Mouse (Mus musculus): Measurements from ENCODE around the gene Tmem208. TPM values are rescaled to one million over a fixed set of nuclear protein-coding genes. Genes with fewer than 3 reads are reported as not detected.

Gene Tmem208
- total RNA-seq, 2 experiments from 2014 or later = 18.5 to 20.1 TPM

DNA sequence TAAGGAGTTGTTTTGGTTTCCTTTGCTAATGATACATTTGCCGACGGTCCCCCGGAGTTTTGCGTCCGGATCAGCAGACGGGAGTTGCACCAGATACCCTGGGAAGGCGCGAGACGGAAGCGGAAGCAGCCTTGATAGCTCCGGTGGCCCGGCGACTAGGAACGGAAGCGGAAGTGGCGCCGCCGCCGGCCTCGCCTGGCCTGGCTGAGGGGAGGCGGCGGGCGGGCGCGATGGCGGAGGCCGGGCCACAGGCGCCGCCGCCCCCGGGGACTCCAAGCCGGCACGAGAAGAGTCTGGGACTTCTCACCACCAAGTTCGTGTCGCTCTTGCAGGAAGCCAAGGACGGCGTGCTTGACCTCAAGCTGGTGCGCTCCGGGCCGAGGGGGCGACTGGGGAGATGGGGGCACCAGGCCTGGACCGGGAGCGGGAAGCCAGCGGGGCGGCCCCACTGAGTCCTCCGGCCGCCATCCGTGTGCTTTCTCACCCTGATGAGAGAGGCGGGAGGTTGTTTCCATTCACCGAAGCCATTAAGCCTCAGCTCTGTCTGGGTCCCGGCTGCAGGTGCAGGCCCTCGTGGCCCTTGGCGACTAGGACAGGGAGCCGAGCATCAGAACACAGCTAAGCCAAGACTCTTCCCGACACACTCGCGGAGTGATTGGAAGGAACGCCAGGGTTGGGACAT lies 28.5 kb upstream of the Tmem208 start, which contains the start of gene E2f4:
Gene E2f4 (plus strand): TSS at position 153 of the 682 bp plus-strand sequence.
- intact Hi-C loops (cut with DNase I) = no loop called here
- DNase-seq = peak; percentile 83 to 88

DNA sequence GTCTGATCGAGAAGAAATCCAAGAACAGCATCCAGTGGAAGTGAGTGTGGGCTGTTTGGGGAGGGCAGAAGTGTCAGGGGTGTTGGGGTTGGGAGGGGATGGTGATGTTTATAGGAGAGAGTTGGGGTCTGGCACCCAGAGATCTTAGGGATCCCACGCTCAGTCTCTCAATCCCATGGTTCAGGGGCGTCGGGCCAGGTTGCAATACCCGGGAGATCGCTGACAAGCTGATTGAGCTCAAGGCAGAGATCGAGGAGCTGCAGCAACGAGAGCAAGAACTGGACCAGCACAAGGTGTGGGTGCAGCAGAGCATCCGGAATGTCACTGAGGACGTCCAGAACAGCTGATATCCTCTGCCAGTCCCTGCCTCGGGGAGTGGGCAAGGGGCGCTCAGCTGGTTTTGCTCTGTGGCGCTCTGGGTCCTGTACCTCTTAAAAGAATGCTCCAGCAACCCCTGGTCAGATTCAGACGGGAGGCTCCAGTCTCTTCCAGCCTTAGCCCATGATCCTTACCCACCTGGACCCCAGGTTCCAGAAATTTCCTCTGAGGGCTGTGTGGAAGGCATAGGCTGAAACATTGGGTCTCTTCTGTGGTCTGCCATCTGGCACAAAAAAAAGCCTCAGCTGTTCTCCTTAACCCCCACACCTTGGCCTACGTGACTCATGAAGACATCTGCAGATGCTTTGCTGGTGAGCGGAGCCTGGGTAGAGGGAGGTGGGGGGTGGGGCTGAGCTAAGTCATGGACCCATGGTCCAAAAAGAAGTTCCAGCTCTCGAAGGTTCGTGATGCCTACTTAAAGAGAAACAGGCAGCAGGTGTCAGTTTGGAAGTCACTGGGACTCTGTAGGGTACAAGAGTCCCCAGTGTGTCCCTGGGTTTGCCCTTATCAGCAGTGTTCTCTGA lies 27.6 kb upstream of the Tmem208 start:
- intact Hi-C loops (cut with DNase I) = no loop called here
- DNase-seq = no peak

DNA sequence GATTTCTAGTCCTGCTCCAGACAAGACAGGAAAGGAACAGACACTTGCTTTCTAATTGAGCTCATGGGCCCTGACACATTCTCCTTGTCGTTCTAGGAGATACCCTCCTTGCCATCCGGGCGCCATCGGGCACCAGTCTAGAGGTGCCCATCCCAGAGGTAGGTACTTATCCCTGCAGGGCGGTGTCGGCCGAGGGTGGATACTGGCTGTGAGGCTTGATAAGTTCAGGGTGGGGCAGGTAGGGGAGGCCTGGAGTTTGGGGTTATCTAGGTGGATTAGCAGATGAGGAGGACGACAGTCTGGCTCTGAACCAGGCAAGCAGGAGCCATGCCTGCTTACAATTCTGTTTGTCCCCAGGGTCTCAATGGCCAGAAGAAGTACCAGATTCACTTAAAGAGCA lies 26.2 kb upstream of the Tmem208 start:
- no peak for DNase-seq
- intact Hi-C loops (cut with DNase I) = no loop called here

DNA sequence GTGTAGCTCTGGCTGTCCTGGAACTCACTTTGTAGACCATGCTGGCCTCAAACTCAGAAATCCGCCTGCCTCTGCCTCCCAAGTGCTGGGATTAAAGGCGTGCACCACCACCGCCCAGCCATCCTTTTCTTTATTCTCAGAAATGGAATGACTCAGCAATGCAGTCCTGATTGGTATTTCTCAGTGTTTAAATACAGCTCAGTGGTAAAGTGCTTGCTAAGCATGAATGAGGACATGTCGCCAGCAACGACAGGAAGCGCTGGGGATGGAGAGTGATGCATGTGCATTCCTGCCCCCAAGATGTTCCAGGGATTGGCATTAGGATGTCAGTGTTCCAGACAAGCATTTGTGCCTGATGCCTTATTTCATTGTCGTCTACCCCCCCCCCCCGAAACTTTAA lies 22.8 kb upstream of the Tmem208 start:
- intact Hi-C loops (cut with DNase I) = no loop called here
- DNase-seq = no peak

DNA sequence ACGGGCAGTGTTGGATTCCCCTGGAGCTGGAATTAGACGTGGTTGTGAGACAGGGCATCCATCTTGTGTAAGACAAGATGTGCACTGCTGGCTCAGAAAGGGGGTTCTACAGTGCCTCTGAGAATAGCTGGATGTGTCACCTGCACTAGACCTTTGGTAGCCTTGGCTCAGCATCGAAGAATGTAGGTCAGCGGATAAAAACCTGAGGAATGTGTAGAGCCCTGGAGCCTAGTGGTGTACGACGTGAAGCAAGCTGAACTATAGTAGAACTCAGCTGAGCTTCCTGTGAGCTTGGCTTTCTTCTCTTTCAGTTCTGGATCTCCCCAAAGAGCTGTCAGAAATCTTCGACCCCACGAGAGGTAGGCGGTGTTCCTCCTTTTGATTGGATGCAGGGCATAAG lies 22.3 kb upstream of the Tmem208 start:
- DNase-seq = no peak
- intact Hi-C loops (cut with DNase I) = no loop called here

DNA sequence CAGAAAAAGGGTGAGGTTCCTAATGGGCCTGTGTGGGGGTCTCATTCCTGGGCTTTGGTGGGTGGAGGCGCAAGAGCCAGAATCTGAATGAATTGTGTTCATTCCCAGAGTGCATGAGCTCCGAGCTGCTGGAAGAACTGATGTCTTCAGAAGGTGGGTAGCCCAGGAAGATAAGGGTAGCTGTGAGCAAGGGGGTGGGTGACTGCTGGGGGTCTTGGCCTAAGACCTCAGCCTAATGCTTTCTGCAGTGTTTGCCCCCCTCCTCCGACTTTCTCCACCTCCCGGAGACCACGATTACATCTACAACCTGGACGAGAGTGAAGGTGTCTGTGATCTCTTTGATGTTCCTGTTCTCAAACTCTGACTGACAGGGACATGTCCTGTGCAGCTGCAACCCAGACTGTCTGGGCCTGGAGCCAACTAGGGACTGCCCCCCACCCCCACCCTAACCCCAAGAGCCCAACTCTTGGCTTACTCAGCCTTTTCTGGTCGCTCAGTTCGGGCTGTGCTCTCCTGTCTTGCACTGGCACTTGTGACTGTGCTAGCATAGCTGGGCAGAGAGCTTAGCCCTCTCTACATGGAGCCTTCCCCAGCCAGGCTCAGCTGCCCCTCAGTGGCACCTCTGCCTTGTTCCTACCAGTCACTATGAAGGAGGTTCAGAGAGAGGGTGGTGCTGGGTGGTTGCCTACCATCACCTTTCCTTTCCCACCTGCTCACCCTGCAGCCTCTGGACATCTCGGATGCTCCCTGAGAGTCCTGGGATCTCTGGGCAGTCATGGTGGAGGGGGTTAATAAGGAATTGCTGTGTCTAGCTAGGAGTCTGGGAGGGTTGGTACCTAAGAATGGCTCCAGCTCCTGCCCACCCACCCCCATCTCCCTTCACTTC lies 21.6 kb upstream of the Tmem208 start:
- DNase-seq = no peak

DNA sequence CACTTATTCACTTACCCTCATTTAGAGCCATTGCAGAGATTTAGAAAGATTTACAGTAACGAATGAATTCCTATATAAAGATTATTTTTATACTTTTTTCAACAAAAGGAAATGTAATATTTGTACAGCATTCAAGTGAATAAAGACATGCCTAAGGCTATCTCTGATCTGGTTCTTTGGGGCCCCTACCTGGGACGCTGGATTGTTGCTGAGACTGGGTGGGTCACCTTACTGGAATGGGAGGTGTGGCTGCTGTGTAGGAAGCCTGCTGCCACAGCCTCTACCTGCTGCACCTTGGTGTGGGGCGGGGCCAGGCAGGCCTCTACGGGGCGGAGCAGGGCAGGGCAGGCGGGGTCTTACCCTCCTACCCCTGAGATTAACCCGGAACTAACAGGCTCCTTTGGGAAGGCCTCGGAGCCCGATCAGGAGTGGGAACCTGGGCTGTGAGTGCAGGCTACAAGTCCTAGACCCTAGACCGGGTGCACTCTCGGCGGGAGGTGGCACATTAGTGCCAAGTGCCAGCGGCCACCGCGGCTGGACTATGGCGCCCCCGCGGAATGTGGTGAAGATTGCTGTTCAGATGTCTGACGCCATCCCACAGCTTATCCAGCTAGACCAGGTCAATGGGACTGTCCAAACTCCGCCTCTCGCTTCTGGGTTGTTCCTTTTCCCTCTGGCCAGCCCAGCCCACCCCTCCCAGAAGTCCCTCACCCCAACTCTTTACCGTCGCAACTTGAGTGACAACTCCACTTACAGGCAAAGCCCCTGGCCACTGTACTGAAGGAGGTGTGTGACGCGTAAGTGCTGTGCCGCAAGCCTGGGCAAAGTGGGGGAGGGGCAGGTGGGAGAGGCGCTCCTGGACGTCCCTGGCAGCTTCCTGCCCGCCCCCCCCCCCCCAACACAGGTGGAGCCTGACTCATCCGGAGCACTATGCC lies 20.7 kb upstream of the Tmem208 start, which contains the start of gene Elmo3:
Gene Elmo3 (plus strand): TSS at position 391 of the 935 bp plus-strand sequence.
- intact Hi-C loops (cut with DNase I) = no loop called here
- DNase-seq = no peak

More for the DNA sequence above, 21.6 kb upstream of the Tmem208 start:
- intact Hi-C loops (cut with DNase I) = no loop called here

DNA sequence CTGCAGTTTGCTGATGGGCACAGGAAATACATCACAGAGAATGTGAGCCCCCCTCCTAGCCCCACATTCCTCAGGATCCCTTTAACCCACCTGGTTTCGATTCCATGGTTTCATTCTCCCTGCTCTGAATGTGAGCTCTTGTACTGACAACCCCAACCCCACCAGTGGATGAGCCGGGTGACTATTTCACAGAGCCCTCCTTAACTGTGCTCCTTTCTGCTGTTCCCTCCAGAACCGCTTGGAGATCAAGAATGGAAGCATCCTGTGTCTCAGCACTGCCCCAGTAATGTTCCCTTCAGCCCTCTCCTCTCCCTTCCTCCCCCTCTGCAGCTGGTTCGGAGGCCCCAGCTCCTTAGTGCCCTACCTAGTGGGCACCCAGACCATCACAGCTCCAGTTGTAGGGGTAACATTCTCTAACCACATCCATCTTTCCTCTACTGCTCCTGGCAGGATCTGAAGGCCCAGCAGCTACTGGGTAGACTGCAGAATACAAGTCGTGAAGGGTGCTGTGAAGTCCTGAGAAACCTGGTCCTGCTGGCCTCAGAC lies 19.9 kb upstream of the Tmem208 start:
- intact Hi-C loops (cut with DNase I) = no loop called here

DNA sequence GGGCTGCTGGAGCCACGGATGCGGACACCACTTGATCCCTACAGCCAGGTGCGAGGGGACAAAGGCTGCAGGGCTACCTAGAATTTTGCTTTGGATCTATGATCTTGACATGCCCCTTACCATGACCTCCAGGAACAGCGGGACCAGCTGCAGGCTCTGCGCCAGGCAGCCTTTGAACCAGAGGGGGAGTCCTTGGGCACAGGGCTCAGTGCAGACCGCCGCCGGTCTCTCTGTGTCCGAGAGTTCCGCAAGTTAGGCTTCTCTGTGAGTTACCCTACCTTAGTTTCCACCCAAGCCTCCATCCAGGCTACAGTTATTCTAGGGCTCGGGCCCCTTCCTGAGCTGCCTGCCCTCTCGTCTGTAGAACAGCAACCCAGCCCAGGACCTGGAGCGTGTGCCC lies 18.5 kb upstream of the Tmem208 start:
- intact Hi-C loops (cut with DNase I) = no loop called here
- no peak for DNase-seq

More for the DNA sequence above, 19.9 kb upstream of the Tmem208 start:
- DNase-seq = no peak

DNA sequence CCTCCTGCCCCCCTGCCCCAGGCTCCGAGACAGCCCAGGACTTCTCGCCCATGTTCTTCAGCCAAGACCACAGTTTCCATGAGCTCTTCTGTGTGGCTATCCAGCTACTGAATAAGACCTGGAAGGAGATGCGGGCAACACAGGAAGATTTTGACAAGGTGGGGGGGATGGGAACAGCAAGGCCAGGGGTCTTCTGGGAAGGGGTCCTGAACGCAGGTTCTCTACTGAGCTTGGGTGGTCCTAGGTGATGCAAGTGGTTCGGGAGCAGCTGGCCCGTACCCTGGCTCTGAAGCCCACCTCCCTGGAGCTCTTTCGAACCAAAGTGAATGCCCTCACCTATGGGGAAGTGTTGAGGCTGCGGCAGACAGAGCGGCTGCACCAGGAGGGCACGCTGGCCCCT lies 17.7 kb upstream of the Tmem208 start:
- intact Hi-C loops (cut with DNase I) = no loop called here
- DNase-seq = no peak

DNA sequence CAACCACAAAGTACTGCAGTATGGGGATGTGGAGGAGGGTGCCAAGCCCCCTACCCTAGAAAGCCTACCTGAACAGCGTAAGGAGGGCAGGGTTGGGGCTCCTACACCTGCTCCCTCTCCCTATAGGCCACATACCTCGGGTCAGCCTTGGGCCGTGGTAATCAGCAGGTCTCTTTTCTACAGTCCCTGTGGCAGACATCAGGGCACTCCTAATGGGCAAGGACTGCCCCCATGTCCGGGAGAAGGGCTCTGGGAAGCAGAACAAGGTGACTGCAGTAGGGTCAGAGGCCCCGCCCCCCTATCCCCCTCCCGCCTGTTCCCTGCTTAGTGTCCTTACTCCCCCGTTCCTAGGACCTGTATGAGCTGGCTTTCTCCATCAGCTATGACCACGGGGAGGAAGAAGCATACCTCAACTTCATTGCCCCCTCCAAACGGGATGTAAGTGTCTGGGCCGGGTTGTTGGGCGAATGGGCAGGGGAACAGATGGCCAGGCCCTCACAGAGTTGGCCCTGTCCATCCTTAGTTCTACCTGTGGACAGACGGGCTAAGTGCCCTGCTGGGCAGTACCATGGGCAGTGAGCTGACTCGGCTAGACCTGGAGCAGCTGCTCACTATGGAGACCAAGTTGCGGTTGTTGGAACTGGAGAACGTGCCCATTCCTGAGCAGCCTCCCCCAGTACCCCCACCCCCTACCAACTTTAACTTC lies 16.9 kb upstream of the Tmem208 start:
- intact Hi-C loops (cut with DNase I) = no loop called here
- DNase-seq = no peak

DNA sequence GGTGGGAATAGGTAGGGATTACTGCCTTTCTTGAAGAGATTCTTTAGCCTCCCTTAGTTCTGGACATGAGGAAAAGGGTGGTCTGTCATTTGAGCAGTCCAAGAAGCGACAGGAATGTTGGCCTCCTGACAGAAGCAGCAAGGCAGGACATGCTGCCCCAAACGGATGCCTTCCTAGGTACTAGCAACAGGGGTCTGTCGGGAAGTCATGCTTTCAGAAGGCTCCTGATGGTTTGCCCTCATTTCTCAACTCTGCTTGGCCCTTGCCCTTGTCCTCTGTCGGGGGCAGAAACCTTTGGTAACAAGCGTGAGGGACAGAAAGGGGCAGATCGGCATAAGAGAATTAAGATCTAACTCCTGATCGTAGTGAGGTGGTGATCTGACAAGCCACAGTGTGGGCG lies 16.0 kb upstream of the Tmem208 start:
- no peak for DNase-seq
- intact Hi-C loops (cut with DNase I) = no loop called here

DNA sequence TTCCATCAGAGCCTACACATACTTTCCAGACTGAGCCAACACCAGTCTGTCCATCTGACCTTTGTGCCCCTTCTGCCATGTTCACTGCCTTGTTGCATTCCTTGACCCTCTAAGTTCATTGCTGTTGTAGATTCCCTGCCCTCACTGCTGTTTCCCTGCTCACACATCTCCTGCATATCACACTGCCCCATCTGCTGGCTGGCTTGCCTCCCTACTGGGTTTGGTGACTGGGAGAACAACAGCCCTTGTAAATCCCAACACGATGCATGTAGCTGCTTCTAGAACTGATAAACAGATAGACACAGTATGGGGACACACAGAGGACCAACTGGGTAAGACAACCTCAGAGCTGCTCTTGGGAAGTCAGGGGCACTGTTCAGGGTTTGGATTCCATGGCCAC lies 14.4 kb upstream of the Tmem208 start:
- no peak for DNase-seq
- intact Hi-C loops (cut with DNase I) = no loop called here

DNA sequence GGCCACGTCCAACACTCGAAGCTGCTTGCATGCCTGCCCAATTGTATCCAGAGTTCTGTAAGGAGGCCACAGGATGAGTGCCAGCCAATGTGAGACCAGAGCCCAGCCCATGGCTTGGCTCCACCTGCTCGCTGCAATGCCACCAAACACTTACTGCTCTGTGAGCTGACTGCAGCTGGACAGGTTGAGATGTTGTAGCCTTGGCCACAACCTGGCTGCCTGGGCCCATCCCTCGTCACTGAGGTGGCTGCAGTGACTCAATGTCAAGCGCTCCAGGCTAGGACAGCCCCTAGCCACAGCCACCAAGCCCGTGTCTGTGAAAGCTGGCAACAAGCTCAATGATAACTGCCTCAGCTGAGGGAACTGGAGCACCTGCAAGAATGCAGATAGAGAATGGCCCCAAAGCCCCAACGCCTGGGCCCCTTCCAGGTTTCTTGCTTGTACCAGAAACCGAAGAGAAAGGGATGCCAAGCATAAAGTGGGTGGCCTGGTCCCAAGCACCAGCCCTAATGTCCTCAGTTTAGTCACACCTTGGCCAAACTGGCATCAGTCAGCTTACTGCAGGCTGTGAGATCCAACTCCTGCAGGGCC lies 13.2 kb upstream of the Tmem208 start:
- intact Hi-C loops (cut with DNase I) = no loop called here

DNA sequence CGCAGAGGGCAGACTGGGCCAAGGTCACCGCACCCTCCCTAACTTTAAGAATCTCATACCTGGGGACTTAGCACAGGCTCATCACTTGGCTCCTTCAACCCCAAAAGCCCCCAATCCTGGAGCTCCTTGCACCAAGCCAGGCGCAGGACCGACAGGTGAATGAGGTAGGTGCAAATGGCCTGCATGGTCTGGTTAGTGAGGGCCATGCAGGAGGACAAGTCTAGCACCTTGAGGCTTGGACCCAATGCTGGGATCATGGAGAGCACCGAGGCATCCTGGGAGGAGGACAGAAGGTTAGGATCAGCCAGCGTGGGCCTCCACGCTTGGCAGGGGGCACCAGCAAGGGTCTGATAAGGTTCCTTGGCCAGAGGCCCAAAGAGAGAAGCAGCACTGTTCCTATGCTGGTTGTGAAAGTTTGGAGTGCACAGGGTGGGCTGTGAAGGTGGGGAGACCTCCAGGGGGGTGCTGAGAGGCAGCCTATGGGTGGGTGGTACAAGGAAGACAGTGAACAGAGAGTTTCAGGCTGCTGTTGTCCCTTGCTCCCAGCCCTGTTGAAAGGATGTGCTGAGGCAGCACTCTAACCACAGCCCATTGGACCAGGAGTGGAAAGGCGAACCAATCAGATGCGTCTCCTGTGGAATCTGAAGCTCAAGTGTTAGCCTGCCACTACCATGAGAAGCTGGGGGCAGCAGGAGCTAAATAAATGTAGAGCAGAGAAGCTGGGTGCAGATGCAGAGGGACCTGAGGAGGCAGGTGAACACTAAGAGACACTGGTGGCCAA lies 12.3 kb upstream of the Tmem208 start:
- intact Hi-C loops (cut with DNase I) = no loop called here

More for the DNA sequence above, 13.2 kb upstream of the Tmem208 start:
- DNase-seq = no peak

DNA sequence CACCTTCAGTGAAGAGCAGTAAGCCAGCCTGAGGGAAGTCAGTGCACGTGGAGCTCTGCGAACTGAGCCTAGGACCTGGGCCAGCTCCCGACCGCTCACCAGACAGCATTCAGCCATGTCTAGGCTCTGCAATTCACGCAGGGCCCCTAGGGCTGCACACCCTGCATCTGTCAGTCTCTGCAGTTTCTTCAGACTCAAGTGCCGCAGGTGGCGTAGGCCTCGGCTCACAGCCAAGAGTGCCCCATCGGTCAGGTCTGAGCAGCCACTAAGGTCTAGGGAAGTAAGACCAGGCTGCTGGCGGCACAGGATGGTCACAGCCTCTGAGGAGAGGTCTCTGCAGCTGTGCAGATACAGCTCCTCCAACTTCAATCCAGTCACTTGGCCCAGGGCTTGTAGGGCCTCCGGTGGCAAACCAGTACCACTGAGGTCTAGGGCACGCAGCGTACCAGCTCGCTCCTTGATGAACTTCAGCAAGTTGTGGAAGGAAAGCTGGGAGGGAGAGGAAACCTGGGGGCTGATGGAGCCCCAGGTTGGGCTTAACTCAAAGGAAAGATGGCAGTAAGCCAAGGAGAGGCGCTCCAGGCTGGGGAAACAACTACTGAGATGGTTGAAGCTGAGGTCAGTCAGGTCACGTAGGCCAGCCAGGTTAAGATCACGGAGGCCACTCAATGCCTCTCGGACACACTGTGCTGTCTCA lies 10.9 kb upstream of the Tmem208 start:
- intact Hi-C loops (cut with DNase I) = no loop called here
- DNase-seq = no peak

More for the DNA sequence above, 12.3 kb upstream of the Tmem208 start:
- DNase-seq = no peak

DNA sequence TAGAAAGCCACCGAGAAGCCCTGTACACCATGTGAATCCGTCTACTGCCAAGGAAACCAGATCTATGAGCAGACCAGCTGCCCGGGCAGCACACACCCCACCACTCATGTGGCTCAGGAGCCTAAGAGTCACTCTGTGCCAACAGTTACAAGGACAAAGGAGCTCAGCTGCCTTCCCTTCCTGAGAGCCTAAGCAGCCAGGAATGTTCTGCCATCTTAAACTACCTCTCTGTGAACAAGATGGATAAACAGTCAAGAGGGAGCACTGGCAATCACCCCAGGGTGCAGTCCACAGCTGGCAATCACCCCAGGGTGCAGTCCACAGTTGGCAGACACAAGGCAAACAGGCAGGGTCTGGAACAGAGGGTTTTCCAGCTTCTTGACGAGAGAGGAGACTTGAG lies 8.2 kb upstream of the Tmem208 start:
- intact Hi-C loops (cut with DNase I) = no loop called here
- DNase-seq = no peak

Measured in gastrocnemius, postnatal 36 days (tissue).